Mouse (Mus musculus): Measurements from ENCODE around the gene Dpy30. TPM values are rescaled to one million over a fixed set of nuclear protein-coding genes. Genes with fewer than 3 reads are reported as not detected.

The Dpy30 gene
- 71.1 and 83.4 TPM in 2 replicates for polyA plus RNA-seq (2012)

DNA sequence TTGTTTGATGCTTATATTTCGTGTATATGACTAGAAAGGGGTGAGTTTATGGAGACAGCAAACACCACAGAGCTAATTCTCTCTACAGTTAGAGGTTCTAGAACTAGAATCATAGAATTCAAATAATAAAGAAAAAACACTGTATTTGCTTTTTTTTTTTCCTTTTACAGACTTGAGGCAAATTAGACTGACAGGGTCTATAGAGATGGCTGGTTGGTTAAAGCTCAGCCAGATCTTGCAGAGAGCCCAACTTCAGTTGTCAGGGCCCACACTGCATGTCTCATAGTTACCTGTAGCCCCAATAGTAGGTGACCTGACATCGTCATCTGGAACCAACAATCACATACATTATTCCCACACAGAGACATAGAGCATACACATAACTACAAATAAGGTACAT is at the start of gene Dpy30:
Gene Dpy30, minus strand, starts transcription at position 101 of the 400 bp plus-strand sequence.

DNA sequence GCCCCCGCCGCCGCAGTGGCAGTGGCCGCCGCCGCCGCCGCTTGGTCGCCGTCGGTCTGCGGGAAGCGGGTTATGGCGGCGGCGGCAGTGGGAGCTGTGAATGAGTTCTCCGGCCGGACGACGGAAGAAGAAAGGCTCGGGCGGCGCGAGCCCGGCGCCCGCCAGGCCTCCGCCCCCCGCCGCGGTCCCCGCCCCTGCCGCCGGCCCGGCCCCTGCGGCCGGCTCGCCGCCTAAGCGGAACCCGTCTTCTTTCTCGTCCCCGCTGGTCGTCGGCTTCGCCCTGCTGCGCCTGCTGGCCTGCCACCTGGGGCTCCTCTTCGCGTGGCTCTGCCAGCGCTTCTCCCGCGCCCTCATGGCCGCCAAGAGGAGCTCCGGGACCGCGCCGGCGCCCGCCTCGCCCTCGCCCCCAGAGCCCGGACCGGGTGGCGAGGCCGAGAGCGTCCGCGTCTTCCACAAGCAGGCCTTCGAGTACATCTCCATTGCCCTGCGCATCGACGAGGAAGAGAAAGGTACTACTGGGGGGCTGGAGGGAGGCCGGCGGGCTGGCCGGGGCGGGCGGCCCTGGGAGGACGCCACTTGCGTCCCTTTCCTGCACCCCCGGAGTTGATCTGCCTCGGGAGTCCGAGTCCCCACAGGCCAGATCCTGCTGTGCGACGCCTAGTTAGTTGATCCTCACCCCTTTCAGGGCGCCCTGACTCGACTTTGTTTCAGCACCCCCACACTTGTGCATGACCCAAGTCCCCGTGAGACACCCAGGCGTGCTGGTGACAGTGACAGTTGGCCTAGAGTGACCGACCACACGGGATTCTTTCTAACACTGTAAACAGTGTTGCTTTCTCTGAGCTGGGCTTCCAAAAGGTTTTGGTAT is 15.4 kb upstream of the Dpy30 start, which contains the start of gene Spast:
Gene Spast, plus strand, starts transcription at position 51 of the 868 bp plus-strand sequence.

DNA sequence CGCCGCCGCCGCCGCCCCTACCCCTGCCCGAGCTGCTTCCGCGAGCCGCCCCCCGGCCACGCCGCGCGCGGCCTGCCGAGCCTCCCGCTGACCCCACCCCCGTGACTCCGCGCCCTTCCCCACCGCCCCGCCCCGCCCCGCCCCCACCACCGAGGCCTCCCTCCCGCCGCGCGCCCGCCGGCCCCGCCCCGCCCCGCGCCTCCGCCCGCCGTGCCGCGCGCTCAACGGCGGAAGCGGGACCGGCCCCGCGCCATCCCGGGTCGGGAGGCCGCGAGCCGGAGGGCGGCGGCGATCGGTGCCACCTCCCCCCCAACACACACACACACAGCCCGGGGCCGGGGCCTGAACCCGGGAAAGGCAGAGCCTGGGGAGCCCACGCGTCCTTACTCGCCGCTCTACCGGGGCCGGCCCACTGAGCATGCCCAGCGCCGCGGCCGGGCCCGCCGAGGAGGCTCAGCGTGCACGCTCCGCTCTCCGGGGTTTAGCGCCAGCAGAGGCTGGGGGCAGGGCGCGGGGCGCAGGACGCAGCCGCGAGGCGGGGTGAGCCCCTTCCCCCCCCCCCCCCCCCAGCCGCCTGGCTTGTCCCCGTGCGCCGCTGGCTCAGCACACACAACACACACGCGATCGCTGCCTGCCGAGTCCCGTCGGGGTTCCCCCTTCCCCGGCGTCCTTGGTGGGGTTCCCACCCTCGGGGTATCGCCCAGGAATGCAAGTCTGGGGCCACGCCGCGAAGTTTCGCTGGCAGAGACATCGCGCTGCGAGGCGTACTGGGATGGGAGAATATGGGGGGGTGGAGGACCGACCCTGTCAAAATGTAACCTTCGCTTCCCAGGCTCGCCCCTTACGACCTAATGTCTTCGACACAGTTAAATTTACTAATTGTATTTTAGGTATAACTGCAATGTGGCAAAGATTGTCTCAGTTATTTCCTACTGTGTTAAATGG is 28.4 kb downstream of the Dpy30 start, which contains the start of gene Memo1:
Gene Memo1, minus strand, starts transcription at position 496 of the 945 bp plus-strand sequence.

Other genes starting within 250 kb of the Dpy30 start
- 43.4 and 49.3 TPM in 2 replicates for gene Memo1, start 28.4 kb downstream of the Dpy30 start, polyA plus RNA-seq (2012)
- 11.7 and 13.1 TPM in 2 replicates for gene Spast, start 15.0 kb upstream of the Dpy30 start, polyA plus RNA-seq (2012)
- 1.00 and 1.4 TPM in 2 replicates for gene Slc30a6, start 71.7 kb upstream of the Dpy30 start, polyA plus RNA-seq (2012)
- 0.41 and 0.53 TPM in 2 replicates for gene Nlrc4, start 135.2 kb upstream of the Dpy30 start, polyA plus RNA-seq (2012)
- gene Yipf4, start 165.5 kb upstream of the Dpy30 start, polyA plus RNA-seq (2012) = 20.9 and 22.7 TPM in 2 replicates
- 14.4 and 20.6 TPM in 2 replicates for gene Birc6, start 204.4 kb upstream of the Dpy30 start, polyA plus RNA-seq (2012)

Measured in megakaryocyte-erythroid progenitor cell, adult 5 weeks (primary cell).